Mouse (Mus musculus) liver, embryonic 11.5 days (tissue): ENCODE measurements around the gene Vwa3a. TPM values are rescaled to one million over a fixed set of nuclear protein-coding genes. Genes with fewer than 3 reads are reported as not detected.

ENCODE experiments used
- ATAC-seq: fragments of 200-750 bp; cut with Nextera tagmentation; replicated peaks from 2 replicates; pipeline ENCODE4 v1.8.0; 2017; ENCODE audit warnings: moderate number of reproducible peaks, mild to moderate bottlenecking, moderate TSS enrichment, moderate library complexity; ENCODE audit not compliant: low FRiP score
- DNase-seq: peaks from one replicate; pipeline ENCODE4 v3.0.0-alpha.2; 2017; ENCODE audit warnings: low spot score
- H3K27ac ChIP-seq: fragments of 300-500 bp; sonication (generic); 2 replicates; pipeline ENCODE4 v1.5.1; 2014; ENCODE audit warnings: mild to moderate bottlenecking, low read depth, low read length, control low read depth
- H3K27me3 ChIP-seq: fragments of 300-500 bp; sonication (generic); replicated peaks from 2 replicates; pipeline ENCODE4 v1.6.1; 2014; ENCODE audit warnings: low read length, mixed read lengths; ENCODE audit not compliant: control insufficient read depth, insufficient read depth
- H3K36me3 ChIP-seq: fragments of 300-500 bp; sonication (generic); 2 replicates; pipeline ENCODE4 v1.6.1; 2014; ENCODE audit warnings: mild to moderate bottlenecking, low read length, moderate library complexity, mixed read lengths; ENCODE audit not compliant: control insufficient read depth, insufficient read depth
- H3K4me1 ChIP-seq: fragments of 300-500 bp; sonication (generic); replicated peaks from 2 replicates; pipeline ENCODE4 v1.6.1; 2014; ENCODE audit warnings: low read length, mixed read lengths; ENCODE audit not compliant: control insufficient read depth, insufficient read depth
- H3K4me2 ChIP-seq: fragments of 300-500 bp; sonication (generic); 2 replicates; pipeline ENCODE4 v1.6.1; 2014; ENCODE audit warnings: mild to moderate bottlenecking, control low read depth, moderate library complexity
- H3K4me3 ChIP-seq: fragments of 300-500 bp; sonication (generic); 2 replicates; pipeline ENCODE4 v1.5.1; 2014; ENCODE audit warnings: low read depth, low read length, control low read depth
- H3K9ac ChIP-seq: fragments of 300-500 bp; sonication (generic); 2 replicates; pipeline ENCODE4 v1.6.1; 2014; ENCODE audit warnings: low read depth, low read length, control low read depth
- H3K9me3 ChIP-seq: fragments of 300-500 bp; sonication (generic); 2 replicates; pipeline ENCODE4 v1.6.1; 2016; ENCODE audit warnings: low read length, inconsistent platforms, mixed read lengths; ENCODE audit not compliant: control insufficient read depth
- WGBS: fragments of 180-500 bp; shearing (Covaris S2); extraction: QIAGEN DNeasy Blood & Tissue Kit; methylation state at CpG from one replicate; pipeline ENCODE4 v1.1.7; 2014; 5-methylcytosine and 5-hydroxymethylcytosine counted together
- polyA plus RNA-seq: library from polyadenylated mRNA; unstranded; fragments of >200 nt; fragmentation: Nextera tagmentation; extraction: Ambion mirVana; gene quantifications from 2 replicates; pipeline ENCODE4 v1.2.1, GENCODE M21; 2014

Vwa3a gene
- polyA plus RNA-seq, 1 experiment from 2014 or later, result 0.08 TPM

DNA sequence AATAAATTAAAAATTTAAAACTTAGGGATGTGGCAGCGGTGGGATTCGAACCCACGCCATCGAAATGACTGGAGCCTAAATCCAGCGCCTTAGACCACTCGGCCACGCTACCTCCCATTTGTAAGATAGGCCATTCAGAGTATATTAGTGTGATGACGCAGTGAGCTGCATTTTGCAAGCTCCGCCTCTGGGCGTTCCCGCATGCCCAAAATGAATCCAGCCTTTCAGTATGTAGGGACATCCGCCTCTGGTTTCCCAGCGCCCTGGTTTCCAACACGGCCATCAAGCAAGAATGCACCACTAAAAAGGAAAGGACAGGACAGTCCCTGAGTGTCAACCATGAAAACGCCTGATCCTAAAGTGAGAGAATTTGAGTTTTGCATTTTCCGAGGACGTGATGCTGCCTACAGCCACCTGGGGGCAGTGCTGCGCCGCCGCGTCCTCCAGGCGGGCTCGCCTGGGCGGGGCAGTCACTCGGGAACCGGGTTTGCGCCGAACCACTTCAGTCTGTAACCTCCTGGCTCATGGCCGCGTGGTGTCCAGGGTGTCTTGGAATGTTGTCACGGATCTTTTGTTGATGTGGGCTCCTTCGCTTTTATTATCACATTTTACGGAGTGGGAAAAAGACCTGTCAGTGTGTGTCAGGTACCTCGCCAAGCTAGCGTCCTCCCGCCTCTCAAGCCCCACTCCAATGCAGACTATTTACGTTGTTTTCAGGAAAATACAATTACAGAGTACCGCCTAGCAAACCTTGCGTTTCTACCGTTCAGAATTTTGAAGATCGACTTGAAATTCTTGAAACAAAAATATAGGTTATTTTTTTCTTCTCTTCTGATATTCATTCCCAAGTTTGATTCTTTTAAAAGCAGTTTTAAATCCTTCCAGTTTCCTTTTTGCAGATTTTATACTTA lies 96.6 kb downstream of the Vwa3a start:
- H3K9me3 ChIP-seq, result no peaks in the 10 kb centered on the region
- H3K27ac ChIP-seq, result peak overlapping the region; percentile 84
- peak overlapping the region; percentile 72 for H3K9ac ChIP-seq
- DNase-seq (peak; percentile 96), ATAC-seq (peak; percentile 81)
- WGBS, result 1% methylated on average over 41 of the region's 41 CpGs
- H3K4me2 ChIP-seq, result peak overlapping the region; percentile 80
- no peaks in the 10 kb centered on the region for H3K36me3 ChIP-seq
- H3K4me3 ChIP-seq, result peak overlapping the region; percentile 64
- peaks cover 8% of the 10 kb centered on the region; the same call in 1 of the 2 replicates for H3K4me1 ChIP-seq
- H3K27me3 ChIP-seq, result 0 out of 2 replicates have a peak, but pooled peaks cover 4% of the 10 kb centered on the region

DNA sequence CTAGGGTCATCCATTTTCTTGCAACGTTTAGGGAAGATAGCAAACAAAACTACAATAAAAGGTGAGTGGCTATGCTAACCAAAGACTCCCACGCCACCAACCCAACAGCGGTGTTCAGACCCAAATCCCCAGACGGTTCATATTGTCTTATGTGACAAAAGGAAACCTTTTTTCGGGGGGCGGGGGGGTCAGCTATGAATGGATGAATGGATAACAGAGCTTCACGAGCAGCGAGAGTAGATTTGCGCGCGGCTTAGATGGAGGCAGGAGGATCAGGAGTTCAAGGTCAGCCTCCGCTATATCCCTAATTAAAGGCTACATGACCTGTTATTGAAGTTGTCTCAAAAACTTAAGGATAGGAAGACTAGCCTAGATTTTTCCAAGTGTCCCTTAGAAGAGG lies 97.2 kb downstream of the Vwa3a start:
- Histone ChIP-seq H3K9me3 (no peaks in the 10 kb centered on the region), H3K9ac (peak overlapping the region; percentile 15; the same call in 1 of the 2 replicates), H3K4me2 (peak overlapping the region; percentile 80), H3K27ac (no peak overlapping the region), H3K4me3 (peak overlapping the region; percentile 64), H3K27me3 (0 out of 2 replicates have a peak, but pooled peaks cover 3% of the 10 kb centered on the region), H3K36me3 (no peaks in the 10 kb centered on the region), H3K4me1 (peaks cover 7% of the 10 kb centered on the region; the same call in 1 of the 2 replicates)
- 7% methylated on average over 12 of the region's 12 CpGs for WGBS
- DNase-seq (peak; percentile 51), ATAC-seq (no peak)

GRCm38 (mm10) chr7:120838436-120839160 lies 99.5 kb downstream of the Vwa3a start:
- WGBS, result 67% methylated on average over 5 of the region's 5 CpGs
- H3K27ac ChIP-seq, result no peak overlapping the region

DNA sequence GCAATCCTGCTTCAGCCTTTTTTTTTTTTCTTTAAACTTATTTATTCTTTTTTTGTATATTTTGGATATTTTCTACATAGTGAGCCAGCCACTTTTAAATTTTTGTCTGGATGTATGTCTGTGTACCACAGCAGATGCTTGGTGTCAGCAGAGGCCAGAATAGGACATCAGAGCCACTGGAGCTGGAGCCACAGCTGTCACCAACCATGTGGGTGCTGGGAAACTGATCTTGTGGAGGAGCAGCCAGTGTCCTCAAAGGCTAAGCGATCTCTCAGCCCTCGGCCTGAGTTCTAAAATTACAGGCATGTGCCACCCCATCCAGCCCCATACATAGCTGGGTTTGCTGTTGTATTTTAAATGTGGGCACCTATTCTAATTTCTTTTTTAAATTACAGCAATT lies 100.7 kb downstream of the Vwa3a start:
- H3K9ac ChIP-seq, result no peak overlapping the region
- DNase-seq, result no peak
- H3K4me3 ChIP-seq, result no peak overlapping the region
- no peak overlapping the region for H3K4me2 ChIP-seq
- 83% methylated on average over 2 of the region's 2 CpGs for WGBS
- H3K27me3 ChIP-seq, result no peaks in the 10 kb centered on the region
- H3K36me3 ChIP-seq, result no peaks in the 10 kb centered on the region
- H3K4me1 ChIP-seq, result peaks cover 7% of the 10 kb centered on the region
- H3K27ac ChIP-seq, result no peak overlapping the region
- H3K9me3 ChIP-seq, result no peaks in the 10 kb centered on the region
- ATAC-seq, result no peak

More at GRCm38 (mm10) chr7:120838436-120839160, 99.5 kb downstream of the Vwa3a start:
- no peak overlapping the region for H3K4me3 ChIP-seq
- H3K4me1 ChIP-seq, result peaks cover 4% of the 10 kb centered on the region; the same call in 1 of the 2 replicates
- H3K4me2 ChIP-seq, result no peak overlapping the region
- DNase-seq (no peak), ATAC-seq (no peak)
- H3K36me3 ChIP-seq, result no peaks in the 10 kb centered on the region
- H3K9me3 ChIP-seq, result no peaks in the 10 kb centered on the region
- H3K27me3 ChIP-seq, result no peaks in the 10 kb centered on the region
- no peak overlapping the region for H3K9ac ChIP-seq

DNA sequence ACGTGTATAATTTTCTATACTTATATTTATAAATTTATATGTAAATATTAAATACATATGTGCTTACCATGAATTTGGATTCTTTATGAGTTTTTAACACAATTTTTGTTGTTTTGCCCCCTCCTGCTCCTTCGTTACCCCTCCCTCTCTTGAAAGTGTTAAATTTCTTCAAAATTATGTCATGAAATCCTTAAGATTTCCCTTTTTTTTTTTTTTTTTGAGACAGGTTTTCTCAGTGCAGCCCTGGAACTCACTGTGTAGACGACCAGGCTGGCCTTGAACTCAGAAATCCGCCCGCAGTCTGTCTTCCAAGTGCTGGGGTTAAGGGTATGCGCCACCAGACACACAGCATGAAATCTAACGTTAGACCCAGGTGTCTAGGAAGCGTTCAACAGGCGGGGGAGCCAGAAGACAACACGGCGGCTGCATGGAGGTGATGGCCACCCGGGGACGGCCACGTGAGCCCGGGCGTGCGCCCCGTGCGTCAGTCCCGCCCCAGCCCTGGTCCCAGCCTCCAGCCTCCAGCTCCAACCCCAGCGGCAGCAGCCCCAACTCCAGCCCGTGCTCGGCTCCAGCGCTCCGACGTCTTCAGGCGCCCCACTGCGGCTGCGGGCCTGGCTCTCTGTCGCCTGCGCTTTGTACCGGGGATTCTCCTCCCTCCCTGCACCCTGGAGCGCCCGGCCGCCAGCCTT lies 103.4 kb downstream of the Vwa3a start, which contains the start of gene Eef2k:
Gene Eef2k, plus strand, starts transcription at position 487 of the 692 bp plus-strand sequence.
- H3K36me3 ChIP-seq, result no peaks in the 10 kb centered on the region
- no peaks in the 10 kb centered on the region for H3K27me3 ChIP-seq
- DNase-seq (peak; percentile 97), ATAC-seq (peak; percentile 96)
- peak within 1 kb of the TSS; percentile 90 for H3K9ac ChIP-seq
- H3K9me3 ChIP-seq, result no peaks in the 10 kb centered on the region
- peak within 1 kb of the TSS; percentile 96 for H3K27ac ChIP-seq
- peaks cover 9% of the 10 kb centered on the region for H3K4me1 ChIP-seq
- peak within 1 kb of the TSS; percentile 79 for H3K4me2 ChIP-seq
- H3K4me3 ChIP-seq, result peak within 1 kb of the TSS; percentile 89
- 3% methylated on average over 34 of the region's 35 CpGs for whole genome bisulfite sequencing

DNA sequence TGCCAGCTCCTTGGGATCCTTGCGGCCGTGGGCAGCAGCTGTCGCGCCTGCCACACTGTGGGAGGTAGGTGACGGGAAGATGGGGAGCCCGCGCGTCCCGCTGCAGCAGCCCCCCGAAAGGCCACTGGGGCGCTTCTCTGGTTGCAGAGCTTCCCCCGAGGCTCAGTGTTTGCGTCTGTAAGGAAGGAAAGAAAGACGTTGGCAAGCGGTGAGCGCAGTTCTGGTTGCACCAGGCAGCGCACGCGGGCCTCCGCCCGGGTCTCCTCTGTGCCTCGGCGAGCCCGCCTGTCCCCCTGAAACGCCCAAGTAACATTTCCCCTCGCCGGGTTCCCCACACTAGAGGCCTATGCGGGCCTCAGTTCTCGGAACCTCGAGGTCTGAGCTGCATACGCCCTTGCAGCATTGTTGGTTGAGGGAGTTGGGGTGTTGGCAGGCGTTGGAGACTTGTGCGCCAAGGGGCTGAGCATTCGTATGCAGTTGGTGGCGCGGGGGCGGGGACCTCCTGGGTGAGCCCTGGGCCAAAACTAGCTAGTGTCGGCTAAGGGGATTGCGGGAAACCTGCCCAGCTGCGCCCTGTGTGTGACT lies 104.0 kb downstream of the Vwa3a start:
- under 1% methylated on average over 40 of the region's 40 CpGs for WGBS
- no peaks in the 10 kb centered on the region; the same call in 1 of the 2 replicates for H3K36me3 ChIP-seq
- H3K4me1 ChIP-seq, result peaks cover 12% of the 10 kb centered on the region
- H3K4me2 ChIP-seq, result peak overlapping the region; percentile 79
- H3K9ac ChIP-seq, result peak overlapping the region; percentile 90
- no peaks in the 10 kb centered on the region for H3K27me3 ChIP-seq
- H3K9me3 ChIP-seq, result no peaks in the 10 kb centered on the region
- ATAC-seq (peak; percentile 75), DNase-seq (peak; percentile 87)
- peak overlapping the region; percentile 89 for H3K4me3 ChIP-seq
- H3K27ac ChIP-seq, result peak overlapping the region; percentile 96

DNA sequence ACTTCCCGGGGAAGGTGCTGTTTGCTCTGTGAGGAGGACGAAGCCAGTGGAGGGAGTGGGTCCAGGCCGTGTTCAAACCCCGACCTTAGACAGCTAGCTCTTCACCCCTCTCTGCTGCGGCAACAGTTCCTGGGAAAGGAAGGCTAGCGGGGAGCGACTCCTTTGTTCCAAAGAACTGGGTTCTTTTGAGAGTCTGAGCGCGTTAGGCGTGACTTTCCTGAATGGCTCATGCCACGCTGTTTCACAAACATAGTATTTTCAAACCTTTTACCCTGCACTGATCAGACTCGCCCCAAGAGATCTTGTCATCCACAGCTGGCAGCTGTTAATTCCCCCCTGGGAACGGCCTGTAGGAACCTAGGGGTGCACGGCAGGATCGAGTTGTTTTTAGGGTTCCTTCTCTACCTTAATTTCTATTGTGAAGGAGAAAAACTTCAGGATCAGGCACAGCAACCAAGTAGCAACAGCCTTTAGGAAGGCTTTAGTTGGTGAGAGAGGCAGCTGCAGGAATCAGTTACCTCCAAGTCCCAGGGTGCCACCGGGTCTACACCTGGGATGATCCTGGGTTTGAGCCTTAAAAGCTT lies 104.8 kb downstream of the Vwa3a start:
- peak overlapping the region; percentile 90 for H3K9ac ChIP-seq
- peak overlapping the region; percentile 79 for H3K4me2 ChIP-seq
- peaks cover 14% of the 10 kb centered on the region for H3K4me1 ChIP-seq
- no peak for DNase-seq
- H3K36me3 ChIP-seq, result no peaks in the 10 kb centered on the region; the same call in 1 of the 2 replicates
- ATAC-seq, result no peak
- no peaks in the 10 kb centered on the region for H3K27me3 ChIP-seq
- no peak overlapping the region for H3K27ac ChIP-seq
- 6% methylated on average over 16 of the region's 16 CpGs for WGBS
- no peaks in the 10 kb centered on the region for H3K9me3 ChIP-seq
- peak overlapping the region; percentile 89 for H3K4me3 ChIP-seq
